Mouse (Mus musculus): Measurements from ENCODE around the gene Ezh1.

Ezh1 gene

DNA sequence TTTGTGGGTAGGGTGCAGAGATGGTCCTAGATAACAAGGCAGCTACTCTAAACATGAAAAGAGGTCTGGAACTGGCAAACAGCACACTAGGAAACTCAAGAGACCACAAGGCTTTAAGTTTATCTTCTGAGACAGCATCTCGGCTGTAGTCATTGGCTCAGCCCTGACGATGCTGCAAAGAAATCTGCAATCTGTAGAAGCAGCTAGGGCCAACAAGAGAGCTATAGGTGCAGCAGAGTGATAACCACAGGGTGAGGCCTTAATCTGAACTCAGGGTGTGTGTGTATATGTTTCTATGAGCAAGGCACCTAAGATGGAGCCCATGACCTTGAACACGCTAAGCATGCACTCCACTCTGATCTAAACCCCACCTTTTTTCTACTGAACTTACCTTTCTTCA, 26.7 kb downstream of the Ezh1 start:
- DNase-seq = no peak

DNA sequence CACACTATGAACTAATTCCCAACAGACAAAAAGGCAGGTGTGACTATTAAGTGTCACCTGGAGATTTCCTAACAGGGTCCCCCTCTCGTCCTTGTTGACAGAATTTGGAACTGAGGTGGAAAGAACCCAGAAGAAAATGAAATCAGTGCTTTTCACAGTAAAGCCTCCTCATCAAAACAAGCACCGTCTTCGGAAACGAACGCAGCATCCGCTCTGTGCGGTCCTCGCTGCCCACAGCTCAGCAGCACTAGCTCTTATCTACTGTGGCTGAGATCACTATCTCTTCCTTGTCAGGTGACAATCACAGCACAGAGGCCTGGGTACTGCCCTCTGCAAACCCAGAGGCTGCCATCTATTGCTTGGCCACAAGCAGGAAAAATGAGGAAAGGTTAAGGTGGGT, 30.1 kb downstream of the Ezh1 start:
- DNase-seq = no peak

DNA sequence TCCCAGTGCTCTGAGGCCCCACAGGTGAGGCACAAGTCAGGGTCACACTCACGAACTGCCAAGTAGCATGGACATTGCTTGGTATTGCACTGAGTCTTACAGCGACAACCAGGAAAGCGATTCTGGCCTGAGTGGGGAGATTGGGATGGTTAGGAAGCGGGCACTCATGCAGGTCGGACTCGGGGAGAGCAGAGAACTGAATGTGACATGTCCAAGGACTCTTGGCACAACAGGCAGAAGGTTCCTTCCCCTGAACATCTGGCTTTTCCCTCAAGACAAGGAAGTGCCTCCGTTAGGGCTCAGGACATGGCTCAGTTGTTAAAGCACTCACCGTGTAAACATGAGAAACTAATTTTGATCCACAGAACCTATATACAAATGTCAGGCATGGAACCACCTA, 30.7 kb downstream of the Ezh1 start:
- no peak for DNase-seq

DNA sequence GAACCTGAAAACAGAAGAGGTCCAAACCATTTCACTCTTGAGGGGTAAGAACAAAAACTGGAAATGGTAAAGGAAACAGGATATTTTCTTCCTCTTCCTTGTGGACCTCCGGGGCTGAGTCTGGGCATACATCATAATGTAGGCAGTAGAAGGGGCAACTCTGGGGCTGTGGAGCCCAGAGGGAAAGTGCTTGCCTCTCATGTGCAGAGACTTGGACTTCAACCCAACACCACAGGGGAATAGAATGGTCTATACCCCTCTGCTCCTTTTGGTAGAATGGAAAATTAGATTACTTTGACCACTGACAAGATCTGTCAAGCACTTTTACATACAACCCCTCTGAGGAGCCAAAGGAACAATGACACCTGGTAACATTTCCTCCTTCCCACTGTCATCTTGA, 31.2 kb downstream of the Ezh1 start:
- DNase-seq = no peak

DNA sequence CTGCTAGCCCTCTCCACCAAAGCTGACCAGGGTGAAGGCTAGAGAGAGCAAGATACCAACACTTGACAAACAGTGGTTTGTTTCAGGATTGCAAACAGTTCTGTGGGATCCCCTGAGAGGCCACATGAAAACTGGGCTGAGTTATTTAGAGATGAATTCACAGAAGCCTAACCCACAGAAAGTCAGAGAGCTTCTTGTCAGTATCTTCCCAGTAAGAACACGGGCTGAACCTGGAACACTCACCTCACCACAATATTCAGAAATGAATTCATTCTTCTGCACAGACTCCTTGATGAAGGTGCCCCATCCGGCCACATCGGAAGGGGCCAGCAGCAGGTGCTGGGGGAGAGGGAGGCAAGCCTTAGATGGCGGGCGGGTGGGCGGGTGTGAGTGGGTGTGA, 31.6 kb downstream of the Ezh1 start:
- DNase-seq = no peak

DNA sequence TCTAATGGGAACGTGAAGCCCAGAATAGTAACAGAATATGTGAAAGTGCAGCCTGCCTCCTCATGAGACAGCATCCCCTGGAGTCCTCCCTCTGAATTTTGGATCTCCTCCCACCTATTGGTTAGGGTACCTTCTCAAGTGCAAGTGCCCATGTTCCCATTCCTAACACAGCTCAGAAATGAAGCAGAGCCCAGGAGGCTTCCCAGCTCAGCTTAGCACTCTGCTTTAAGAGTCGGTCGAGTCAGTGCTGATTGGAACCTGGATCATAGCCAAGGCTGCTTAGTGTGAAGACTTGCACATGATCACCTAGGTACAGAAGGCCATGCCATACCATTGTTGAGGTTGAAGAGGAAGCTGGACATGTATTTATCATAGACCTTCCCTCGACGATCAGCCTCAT, 32.1 kb downstream of the Ezh1 start:
- no peak for DNase-seq

DNA sequence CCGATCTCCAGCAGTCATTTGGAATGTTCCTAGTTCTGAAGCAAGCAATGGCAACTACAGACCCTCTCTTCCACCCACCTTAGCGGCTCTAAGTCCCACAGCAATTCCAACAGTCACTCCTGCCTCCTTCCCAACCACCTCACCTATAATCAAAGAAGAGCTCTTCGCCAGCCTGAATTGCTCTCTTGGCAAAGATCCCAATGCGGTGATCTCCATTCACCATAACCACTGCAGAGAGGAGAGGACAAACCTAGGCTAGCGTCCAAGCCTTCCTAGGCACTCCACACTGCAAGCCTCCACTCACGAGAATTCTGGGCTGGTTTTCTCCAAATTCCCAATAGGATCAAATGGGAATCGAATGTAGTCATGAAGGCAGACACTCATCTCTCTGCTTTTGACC, 33.2 kb downstream of the Ezh1 start:
- DNase-seq = no peak

DNA sequence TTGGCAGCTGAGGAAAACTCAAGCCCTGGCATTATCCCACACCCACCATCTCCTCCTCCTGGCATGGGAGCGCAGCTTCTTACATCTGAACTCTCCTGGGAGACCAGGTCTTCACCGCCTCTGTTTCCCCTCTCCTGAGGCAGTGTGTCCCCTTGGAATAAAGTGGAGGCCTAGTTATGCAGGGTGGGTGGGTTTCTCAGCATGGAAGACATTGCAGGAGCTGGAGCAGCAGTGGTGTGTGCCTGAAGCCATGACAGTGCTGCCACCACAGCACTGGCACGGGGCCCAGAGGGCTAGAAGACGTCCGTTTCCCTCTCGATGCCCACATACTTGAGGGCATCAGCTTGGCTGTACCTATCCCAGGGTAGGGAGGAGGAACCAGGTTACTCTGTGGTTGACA, 33.6 kb downstream of the Ezh1 start:
- no peak for DNase-seq

DNA sequence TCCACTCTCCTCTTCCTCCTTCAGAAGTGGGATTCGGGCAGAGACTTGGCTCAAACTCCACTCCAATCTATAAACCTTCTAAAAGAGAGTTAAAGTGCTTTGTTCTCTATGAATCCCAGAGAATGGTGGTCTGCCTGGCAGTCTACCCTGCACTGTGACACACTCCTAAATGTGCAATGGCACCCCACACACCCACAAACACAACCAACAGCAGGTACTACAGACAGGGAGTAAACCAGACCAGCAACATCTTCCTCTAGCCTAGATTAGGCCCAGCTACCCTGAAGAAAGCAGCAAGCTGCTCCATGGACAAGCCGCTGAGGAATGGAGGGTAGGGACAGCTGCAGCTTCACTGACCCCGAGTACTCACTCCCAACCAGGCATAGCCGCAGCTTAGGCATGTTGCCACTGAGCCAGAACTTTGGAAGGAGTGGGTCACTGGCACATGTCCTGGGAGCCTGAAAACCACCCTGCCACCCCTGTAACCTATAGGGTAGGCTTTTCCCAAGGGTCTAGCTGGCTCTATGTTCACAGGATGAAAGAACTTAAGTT, 34.3 kb downstream of the Ezh1 start:
- no peak for DNase-seq

DNA sequence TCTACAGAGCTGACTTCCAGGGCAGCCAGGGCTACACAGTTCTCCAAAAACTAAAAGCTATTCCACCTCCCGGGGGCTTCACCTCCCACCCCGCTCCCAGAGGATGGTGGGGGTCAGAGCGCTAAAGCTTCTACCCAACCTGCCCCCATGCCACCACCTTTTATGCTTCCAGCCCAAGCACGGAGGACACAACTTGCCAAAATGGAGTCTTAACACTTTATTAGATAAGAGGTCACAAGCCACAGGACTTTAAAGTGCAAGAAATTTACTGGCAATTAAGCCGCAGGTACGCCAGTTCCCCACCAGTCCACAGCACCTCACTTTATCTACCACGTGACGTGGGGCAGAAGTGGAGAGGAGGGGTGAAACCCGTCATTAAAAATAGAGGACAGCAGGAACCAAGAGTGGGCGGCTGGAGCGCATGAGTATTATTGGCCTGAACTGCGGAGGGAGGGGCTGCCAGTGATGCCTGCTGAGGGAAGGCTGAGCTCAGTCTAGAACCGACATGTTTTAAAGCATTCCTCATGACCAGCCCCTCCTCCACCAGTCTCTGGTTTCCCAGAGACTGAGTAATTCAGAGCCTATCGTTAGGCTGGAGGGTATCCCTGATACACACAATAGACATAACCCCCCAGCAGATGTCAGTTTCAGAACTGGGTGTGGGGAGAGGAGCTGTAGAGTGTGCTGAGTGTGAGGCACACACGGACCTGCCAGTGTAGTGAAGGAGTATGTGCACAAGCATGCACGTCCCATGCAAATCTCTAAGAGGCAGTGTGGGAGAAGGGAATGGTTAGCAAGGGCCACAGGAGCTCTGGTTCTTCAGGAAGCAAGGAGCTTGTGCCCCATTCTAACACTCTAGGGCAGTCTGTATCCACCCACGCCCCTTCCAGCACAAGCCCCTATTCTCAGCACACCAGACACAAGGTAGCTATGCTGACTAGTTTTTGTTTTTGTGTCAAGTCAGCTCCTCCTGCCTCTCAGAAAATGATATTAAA, 35.1 kb downstream of the Ezh1 start:
- DNase-seq = no peak

DNA sequence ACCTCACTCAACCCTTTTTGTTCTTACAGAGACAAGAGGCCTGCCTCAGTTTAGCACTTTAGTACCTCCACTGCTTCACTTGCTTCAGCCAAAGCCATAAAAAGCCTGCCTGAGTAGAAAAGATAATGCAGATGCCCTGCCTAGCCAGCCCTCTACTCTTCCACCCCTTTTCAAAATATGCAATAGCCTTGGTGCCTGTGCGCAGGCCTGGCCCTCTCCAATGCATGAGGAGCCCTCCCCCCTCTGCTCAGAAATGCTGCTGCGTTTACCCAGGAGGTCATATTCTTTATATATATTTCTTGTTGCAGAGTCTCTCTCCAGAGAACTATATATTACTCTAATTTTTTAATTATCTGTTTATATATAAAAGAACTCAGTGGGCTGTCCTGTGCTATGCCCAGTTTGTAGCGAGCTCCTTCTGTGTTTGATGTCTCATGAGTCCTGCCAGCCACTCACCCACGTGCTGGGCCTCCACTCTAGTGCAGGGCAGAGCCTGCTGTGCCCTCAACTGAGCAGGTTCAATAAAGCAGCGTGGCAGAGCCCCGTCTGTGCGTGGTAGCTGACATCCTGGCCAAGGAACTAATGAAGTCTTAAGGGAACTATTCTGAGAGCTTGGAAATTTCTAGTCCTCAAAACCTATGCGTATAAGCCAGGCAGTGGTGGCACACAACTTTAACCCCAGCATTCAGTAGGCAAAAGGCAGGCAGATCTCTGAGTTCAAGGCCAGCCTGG, 35.9 kb downstream of the Ezh1 start:
- DNase-seq = no peak

DNA sequence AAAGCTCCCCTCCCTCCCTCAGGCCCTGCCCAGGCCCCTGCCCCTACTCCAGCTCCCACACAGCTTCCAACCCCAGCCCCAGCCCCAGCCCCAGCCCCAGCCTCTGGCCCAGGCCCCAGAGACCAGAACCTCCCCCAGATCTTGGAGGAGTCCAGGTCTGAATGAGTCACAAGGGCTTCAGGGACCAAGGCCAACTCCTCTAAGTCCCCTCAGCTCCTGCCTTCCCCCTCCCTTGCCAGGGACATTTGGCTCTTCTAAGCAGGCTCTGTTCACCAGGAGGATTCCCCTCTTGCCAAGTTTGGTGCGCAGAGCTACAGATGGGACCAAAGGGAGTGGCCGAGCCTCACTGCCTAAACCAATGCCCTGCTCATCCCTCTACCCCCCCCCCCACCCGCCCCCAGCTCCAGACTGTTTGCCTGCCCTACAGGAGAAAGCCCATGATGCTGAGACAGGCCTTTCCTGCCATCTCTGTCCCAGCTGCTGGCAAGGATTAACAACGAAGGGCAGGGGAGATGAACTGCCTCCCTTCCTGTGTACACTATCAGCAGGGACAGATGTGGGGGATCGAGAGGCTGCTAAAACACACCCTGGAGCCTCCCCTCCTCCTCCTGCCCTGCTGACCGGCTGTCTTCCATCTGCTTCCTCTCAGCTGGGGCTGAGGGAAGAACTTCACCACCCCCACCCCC, 36.6 kb downstream of the Ezh1 start:
- DNase-seq = peak; percentile 59 to 71

DNA sequence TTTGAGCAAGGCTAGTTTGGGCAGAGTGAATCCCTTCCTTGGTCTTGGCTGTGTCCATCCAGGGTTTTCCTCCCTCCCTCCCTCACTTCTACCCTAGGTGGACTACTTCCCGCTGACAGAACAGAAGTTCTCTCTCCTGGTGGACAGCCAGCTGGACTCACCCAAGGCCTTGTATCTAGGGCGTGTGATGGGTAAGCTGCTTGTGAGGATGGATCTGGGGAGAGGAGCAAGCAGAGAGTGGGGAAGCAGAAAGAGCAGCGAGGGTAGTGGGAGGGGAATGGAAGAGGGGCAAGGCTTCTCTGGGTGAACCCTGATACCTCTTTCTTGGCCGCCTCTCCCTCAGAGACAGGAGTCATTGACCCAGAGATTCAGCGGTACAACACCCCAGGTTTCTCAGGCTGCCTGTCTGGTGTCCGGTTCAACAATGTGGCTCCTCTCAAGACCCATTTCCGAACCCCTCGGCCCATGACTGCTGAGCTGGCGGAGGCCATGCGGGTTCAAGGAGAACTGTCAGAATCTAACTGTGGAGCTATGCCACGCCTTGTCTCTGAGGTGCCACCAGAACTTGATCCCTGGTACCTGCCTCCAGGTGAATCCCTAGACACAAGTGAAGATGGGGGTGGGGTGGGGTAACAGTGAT, 38.0 kb downstream of the Ezh1 start:
- no peak for DNase-seq

DNA sequence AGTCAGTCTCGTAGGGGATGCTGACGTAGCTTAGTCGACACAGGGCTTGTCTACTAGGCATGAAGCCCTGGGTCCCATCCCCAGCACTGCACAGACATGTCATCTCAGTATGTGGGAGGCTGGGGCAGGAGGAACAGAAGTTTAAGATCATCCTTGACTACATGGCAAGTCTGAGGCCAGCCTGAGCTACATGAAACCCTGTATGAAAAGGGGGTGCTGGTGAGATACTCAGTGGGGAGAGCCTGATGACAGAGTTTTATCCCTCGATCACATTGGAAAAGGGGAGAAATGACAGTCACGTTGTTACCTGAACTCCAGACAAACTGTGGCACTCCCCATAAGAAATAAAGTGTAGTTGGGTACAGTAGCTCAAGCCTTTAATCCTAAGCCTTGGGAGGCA, 38.7 kb downstream of the Ezh1 start:
- no peak for DNase-seq

DNA sequence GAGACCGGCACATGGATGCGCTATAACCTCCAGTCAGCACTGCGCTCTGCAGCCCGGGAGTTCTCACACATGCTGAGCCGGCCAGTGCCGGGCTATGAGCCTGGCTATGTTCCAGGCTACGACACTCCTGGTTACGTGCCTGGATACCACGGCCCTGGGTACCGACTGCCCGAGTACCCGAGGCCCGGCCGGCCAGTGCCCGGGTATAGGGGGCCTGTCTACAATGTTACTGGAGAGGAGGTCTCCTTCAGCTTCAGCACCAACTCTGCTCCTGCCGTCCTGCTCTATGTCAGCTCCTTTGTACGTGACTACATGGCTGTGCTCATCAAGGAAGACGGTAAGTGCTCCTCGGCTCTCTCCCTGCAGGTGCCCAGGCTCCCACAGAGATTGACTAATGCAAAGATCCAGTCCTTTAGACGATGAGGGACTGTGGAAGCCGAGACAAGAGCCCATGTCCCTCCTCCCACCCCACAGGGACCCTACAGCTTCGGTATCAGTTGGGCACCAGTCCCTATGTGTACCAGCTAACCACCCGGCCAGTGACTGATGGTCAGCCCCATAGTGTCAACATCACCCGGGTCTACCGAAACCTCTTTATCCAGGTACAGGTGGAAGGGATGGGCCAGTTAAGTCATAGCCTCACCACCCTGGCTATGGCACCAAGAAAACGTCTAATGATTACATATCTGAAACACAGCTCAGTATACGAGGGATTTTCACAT, 39.6 kb downstream of the Ezh1 start:
- no peak for DNase-seq

DNA sequence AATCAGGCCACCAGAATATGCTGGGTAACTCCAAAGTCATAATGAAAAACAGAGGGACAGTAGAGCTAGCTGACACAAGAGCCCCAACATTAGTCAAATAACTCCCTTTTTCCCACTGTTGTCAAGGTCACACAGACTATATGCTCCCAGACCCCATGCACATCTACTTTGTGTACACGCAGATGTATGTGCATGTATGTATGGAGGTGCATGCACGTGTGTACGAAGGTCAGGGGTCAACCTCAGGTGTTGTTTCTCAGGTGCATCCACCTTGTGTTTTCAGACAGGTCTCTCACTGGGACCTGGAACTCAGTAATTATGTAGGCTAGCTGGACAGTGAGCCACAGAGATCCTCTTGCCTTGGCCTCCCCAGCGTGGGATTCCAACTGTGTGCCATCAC, 40.8 kb downstream of the Ezh1 start:
- no peak for DNase-seq

DNA sequence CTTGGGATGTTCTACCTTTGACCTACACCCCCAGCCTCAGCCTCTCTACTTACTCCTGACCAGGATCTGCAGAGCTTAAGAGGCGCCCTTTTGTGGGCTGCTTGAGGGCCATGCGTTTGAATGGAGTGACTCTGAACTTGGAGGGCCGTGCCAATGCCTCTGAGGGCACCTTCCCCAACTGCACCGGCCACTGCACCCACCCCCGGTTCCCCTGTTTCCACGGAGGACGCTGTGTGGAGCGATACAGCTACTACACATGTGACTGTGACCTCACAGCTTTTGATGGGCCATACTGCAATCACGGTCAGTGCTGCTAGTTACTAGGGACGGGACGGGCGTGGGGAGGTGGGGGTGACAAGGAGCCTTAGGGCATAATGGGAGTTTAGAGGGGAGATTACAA, 41.3 kb downstream of the Ezh1 start:
- DNase-seq = no peak

DNA sequence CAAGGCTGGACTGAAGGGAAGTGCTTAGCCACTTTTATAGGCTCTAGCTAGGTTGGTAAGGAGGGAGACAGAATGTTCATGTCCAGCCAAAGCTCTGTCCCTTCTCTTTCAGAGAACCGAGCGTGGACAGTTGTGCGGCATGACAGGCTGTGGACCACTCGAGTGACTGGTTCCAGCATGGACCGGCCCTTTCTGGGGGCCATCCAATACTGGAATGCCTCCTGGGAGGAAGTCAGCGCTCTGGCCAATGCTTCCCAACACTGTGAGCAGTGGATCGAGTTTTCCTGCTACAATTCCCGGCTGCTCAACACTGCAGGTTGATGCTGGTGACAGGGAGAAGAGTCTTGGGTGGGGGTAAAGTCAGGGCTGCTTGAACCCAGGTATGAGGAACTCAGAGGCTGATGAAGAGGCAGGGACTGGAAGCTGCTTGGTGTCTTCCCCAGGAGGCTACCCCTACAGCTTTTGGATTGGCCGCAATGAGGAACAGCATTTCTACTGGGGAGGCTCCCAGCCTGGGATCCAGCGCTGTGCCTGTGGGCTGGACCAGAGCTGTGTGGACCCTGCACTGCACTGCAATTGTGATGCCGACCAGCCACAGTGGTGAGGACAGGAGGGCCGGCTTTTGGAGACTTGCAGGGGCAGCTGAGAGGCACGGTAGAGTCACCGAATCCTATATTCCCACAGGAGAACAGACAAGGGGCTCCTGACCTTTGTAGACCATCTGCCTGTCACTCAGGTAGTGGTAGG, 43.3 kb downstream of the Ezh1 start:
- no peak for DNase-seq

DNA sequence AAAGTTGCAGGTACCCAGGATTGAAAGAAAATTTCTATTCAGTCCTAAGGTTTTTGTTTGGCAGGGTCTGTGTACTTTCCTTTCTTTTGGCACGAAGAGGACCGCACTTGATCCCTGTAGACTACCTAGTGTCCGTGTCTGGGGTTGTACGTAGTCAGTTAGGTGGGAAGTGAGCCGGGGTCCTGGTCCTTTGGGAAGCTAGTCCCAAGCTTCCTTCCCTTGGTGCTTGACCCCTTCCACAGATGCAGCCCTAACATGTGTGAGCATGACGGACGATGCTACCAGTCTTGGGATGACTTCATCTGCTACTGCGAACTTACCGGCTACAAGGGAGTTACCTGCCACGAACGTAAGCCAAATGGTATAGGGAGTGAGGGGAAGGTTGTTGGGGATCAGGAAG, 44.3 kb downstream of the Ezh1 start:
- DNase-seq = no peak

DNA sequence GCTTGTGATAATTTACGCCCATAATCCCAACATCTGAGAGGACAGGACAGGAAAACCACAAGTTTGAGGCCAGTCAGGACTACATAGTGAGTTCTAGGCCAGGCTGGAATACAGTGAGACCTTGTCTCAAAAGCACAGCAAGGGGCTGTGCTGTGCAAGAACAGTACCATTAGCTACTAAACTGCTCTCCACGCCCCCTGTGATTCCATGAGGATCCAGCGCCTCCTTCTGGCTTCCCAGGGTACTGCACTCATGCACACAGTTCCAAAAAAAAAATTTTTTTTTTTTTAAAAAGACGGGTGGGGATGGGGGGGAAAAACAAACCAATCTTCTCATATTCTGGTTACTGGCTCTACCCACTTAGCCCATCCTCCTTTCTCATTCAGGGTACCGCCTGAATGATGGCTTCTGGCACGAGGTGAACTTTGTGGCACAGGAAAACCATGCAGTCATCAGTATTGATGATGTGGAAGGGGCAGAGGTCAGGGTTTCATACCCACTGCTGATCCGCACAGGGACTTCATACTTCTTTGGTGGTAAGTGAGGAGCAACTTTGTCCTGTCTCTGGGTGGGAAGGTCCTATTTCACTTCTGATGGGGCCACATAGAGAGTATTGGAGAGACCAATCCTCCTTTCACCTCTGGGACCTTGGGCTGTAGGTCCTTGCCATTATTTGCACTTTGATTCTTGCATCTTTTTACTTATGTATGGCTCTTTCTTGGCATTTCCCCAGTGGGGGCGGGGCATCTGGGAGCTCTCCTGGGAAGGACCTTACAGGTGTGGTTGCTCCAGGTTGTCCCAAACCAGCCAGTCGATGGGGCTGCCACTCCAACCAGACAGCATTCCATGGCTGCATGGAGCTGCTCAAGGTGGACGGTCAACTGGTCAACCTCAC, 45.2 kb downstream of the Ezh1 start:
- peak; percentile 57 to 70 for DNase-seq
